Mouse (Mus musculus) bone marrow macrophage, adult 2 months (primary cell): ENCODE measurements around the gene Pcsk5.

ENCODE experiments used
- CTCF ChIP-seq: IDR thresholded peaks from 2 replicates; pipeline ENCODE4 v1.5.1; 2012; ENCODE audit warnings: low read depth, mild to moderate bottlenecking, low read length, moderate library complexity
- POLR2A ChIP-seq: IDR thresholded peaks from 2 replicates; pipeline ENCODE4 v1.6.1; 2012; ENCODE audit warnings: mild to moderate bottlenecking, low read depth, low read length, borderline replicate concordance

GRCm38 (mm10) chr19:17489866-17490141 is 347.6 kb downstream of the Pcsk5 start:
- TF ChIP-seq CTCF (no peak), POLR2A (no peak)
